Mouse (Mus musculus): ENCODE results near the gene Paqr8. TPM values are rescaled to one million over a fixed set of nuclear protein-coding genes. Genes with fewer than 3 reads are reported as not detected.

Gene Paqr8
- polyA plus RNA-seq, 1 experiment: 0.55 TPM

GRCm38 (mm10) chr1:20926376-20926775 is 36.0 kb downstream of the Paqr8 start:
- Histone ChIP-seq H3K27ac (ENCODE audit: control insufficient read depth, insufficient read depth, low read depth, low read length, poor library complexity) (no peak overlapping the region), H3K4me3 (replicated peaks; ENCODE audit: control insufficient read depth, low read depth, low read length) (no peak overlapping the region), H3K4me1 (ENCODE audit: control insufficient read depth, insufficient read depth, low read length) (no peaks in the 10 kb centered on the region)
- 47% methylated on average over 4 of the region's 4 CpGs for WGBS
- TF ChIP-seq POLR2A (IDR thresholded peaks at IDR 0.05; ENCODE audit: borderline replicate concordance, control insufficient read depth, low read depth, low read length) (no peak), CTCF (IDR thresholded peaks at IDR 0.05; ENCODE audit: control insufficient read depth, insufficient read depth, low read length) (no peak)

- WGBS: 3% methylated on average over 4 of the region's 4 CpGs
These were observed 38.1 kb downstream of the Paqr8 start for GRCm38 (mm10) chr1:20928487-20928886.

GRCm38 (mm10) chr1:20933457-20933856 is 43.1 kb downstream of the Paqr8 start:
- no peak overlapping the region for H3K4me3 ChIP-seq (replicated peaks; ENCODE audit: control insufficient read depth, low read depth, low read length)
- 11% methylated on average over 7 of the region's 7 CpGs for WGBS
- no peaks in the 10 kb centered on the region; the same call in 1 of the 2 replicates for H3K4me1 ChIP-seq (ENCODE audit: control insufficient read depth, insufficient read depth, low read length)
- TF ChIP-seq POLR2A (IDR thresholded peaks at IDR 0.05; ENCODE audit: borderline replicate concordance, control insufficient read depth, low read depth, low read length) (no peak), CTCF (IDR thresholded peaks at IDR 0.05; ENCODE audit: control insufficient read depth, insufficient read depth, low read length) (peak; percentile 82)
- H3K27ac ChIP-seq (ENCODE audit: control insufficient read depth, insufficient read depth, low read depth, low read length, poor library complexity): no peak overlapping the region

More at GRCm38 (mm10) chr1:20928487-20928886, 38.1 kb downstream of the Paqr8 start:
- no peak overlapping the region for H3K4me3 ChIP-seq (replicated peaks; ENCODE audit: control insufficient read depth, low read depth, low read length)
- TF ChIP-seq POLR2A (IDR thresholded peaks at IDR 0.05; ENCODE audit: borderline replicate concordance, control insufficient read depth, low read depth, low read length): no peak
- no peak for TF ChIP-seq CTCF (IDR thresholded peaks at IDR 0.05; ENCODE audit: control insufficient read depth, insufficient read depth, low read length)
- H3K27ac ChIP-seq (ENCODE audit: control insufficient read depth, insufficient read depth, low read depth, low read length, poor library complexity): no peak overlapping the region
- no peaks in the 10 kb centered on the region; the same call in 1 of the 2 replicates for H3K4me1 ChIP-seq (ENCODE audit: control insufficient read depth, insufficient read depth, low read length)

- no peak overlapping the region for H3K27ac ChIP-seq (ENCODE audit: control insufficient read depth, insufficient read depth, low read depth, low read length, poor library complexity)
- H3K4me1 ChIP-seq (ENCODE audit: control insufficient read depth, insufficient read depth, low read length): no peaks in the 10 kb centered on the region; the same call in 1 of the 2 replicates
- H3K4me3 ChIP-seq (replicated peaks; ENCODE audit: control insufficient read depth, low read depth, low read length): no peak overlapping the region
- WGBS: 72% methylated on average over 22 of the region's 22 CpGs
- TF ChIP-seq CTCF (IDR thresholded peaks at IDR 0.05; ENCODE audit: control insufficient read depth, insufficient read depth, low read length): no peak
- no peak for TF ChIP-seq POLR2A (IDR thresholded peaks at IDR 0.05; ENCODE audit: borderline replicate concordance, control insufficient read depth, low read depth, low read length)
These were observed 44.7 kb downstream of the Paqr8 start for GRCm38 (mm10) chr1:20935106-20935505.

- H3K4me1 ChIP-seq (ENCODE audit: control insufficient read depth, insufficient read depth, low read length): no peaks in the 10 kb centered on the region
- 22% methylated on average over 3 of the region's 3 CpGs for WGBS
- TF ChIP-seq POLR2A (IDR thresholded peaks at IDR 0.05; ENCODE audit: borderline replicate concordance, control insufficient read depth, low read depth, low read length) (no peak), CTCF (IDR thresholded peaks at IDR 0.05; ENCODE audit: control insufficient read depth, insufficient read depth, low read length) (peak; percentile 42)
- no peak overlapping the region for H3K27ac ChIP-seq (ENCODE audit: control insufficient read depth, insufficient read depth, low read depth, low read length, poor library complexity)
- H3K4me3 ChIP-seq (replicated peaks; ENCODE audit: control insufficient read depth, low read depth, low read length): no peak overlapping the region
These were observed 48.6 kb downstream of the Paqr8 start for GRCm38 (mm10) chr1:20939046-20939445.

- TF ChIP-seq CTCF (IDR thresholded peaks at IDR 0.05; ENCODE audit: control insufficient read depth, insufficient read depth, low read length): no peak
- no peak for TF ChIP-seq POLR2A (IDR thresholded peaks at IDR 0.05; ENCODE audit: borderline replicate concordance, control insufficient read depth, low read depth, low read length)
- Histone ChIP-seq H3K27ac (ENCODE audit: control insufficient read depth, insufficient read depth, low read depth, low read length, poor library complexity) (no peak overlapping the region), H3K4me3 (replicated peaks; ENCODE audit: control insufficient read depth, low read depth, low read length) (no peak overlapping the region), H3K4me1 (ENCODE audit: control insufficient read depth, insufficient read depth, low read length) (no peaks in the 10 kb centered on the region)
- WGBS: 55% methylated on average over 16 of the region's 16 CpGs
These were observed 49.7 kb downstream of the Paqr8 start for GRCm38 (mm10) chr1:20940151-20940550.

GRCm38 (mm10) chr1:20941322-20941721 is 50.9 kb downstream of the Paqr8 start:
- 16% methylated on average over 2 of the region's 2 CpGs for WGBS
- TF ChIP-seq CTCF (IDR thresholded peaks at IDR 0.05; ENCODE audit: control insufficient read depth, insufficient read depth, low read length) (no peak), POLR2A (IDR thresholded peaks at IDR 0.05; ENCODE audit: borderline replicate concordance, control insufficient read depth, low read depth, low read length) (no peak)
- H3K4me3 ChIP-seq (replicated peaks; ENCODE audit: control insufficient read depth, low read depth, low read length): no peak overlapping the region
- no peaks in the 10 kb centered on the region for H3K4me1 ChIP-seq (ENCODE audit: control insufficient read depth, insufficient read depth, low read length)
- H3K27ac ChIP-seq (ENCODE audit: control insufficient read depth, insufficient read depth, low read depth, low read length, poor library complexity): no peak overlapping the region

GRCm38 (mm10) chr1:20941857-20942256 is 51.5 kb downstream of the Paqr8 start:
- H3K27ac ChIP-seq (ENCODE audit: control insufficient read depth, insufficient read depth, low read depth, low read length, poor library complexity): no peak overlapping the region
- 76% methylated on average over 7 of the region's 7 CpGs for WGBS
- no peak overlapping the region for H3K4me3 ChIP-seq (replicated peaks; ENCODE audit: control insufficient read depth, low read depth, low read length)
- no peak for TF ChIP-seq CTCF (IDR thresholded peaks at IDR 0.05; ENCODE audit: control insufficient read depth, insufficient read depth, low read length)
- TF ChIP-seq POLR2A (IDR thresholded peaks at IDR 0.05; ENCODE audit: borderline replicate concordance, control insufficient read depth, low read depth, low read length): no peak
- H3K4me1 ChIP-seq (ENCODE audit: control insufficient read depth, insufficient read depth, low read length): no peaks in the 10 kb centered on the region

GRCm38 (mm10) chr1:20943016-20943415 is 52.6 kb downstream of the Paqr8 start:
- TF ChIP-seq POLR2A (IDR thresholded peaks at IDR 0.05; ENCODE audit: borderline replicate concordance, control insufficient read depth, low read depth, low read length) (no peak), CTCF (IDR thresholded peaks at IDR 0.05; ENCODE audit: control insufficient read depth, insufficient read depth, low read length) (no peak)
- WGBS: 97% methylated on average over 2 of the region's 2 CpGs
- Histone ChIP-seq H3K4me1 (ENCODE audit: control insufficient read depth, insufficient read depth, low read length) (no peaks in the 10 kb centered on the region), H3K27ac (ENCODE audit: control insufficient read depth, insufficient read depth, low read depth, low read length, poor library complexity) (no peak overlapping the region), H3K4me3 (replicated peaks; ENCODE audit: control insufficient read depth, low read depth, low read length) (no peak overlapping the region)

All from bone marrow, adult 2 months (tissue).